Mouse (Mus musculus) kidney, embryonic 14.5 days (tissue): Measurements from ENCODE around the gene Glmn. TPM values are rescaled to one million over a fixed set of nuclear protein-coding genes. Genes with fewer than 3 reads are reported as not detected.

ENCODE experiments used
- ATAC-seq: fragments of 200-750 bp; cut with Nextera tagmentation; 2 replicates; pipeline ENCODE4 v1.8.0; 2017; ENCODE audit warnings: moderate number of reproducible peaks, mild to moderate bottlenecking, moderate TSS enrichment, moderate library complexity; ENCODE audit not compliant: low FRiP score, low TSS enrichment
- H3K27ac ChIP-seq: fragments of 300-500 bp; sonication (generic); 2 replicates; pipeline ENCODE4 v1.5.1; 2014; ENCODE audit warnings: low read depth, mild to moderate bottlenecking, low read length, moderate library complexity, mixed read lengths
- H3K27me3 ChIP-seq: fragments of 300-500 bp; sonication (generic); 2 replicates; pipeline ENCODE4 v1.6.1; 2014; ENCODE audit warnings: mild to moderate bottlenecking, low read length; ENCODE audit not compliant: control insufficient read depth, insufficient read depth
- H3K36me3 ChIP-seq: fragments of 300-500 bp; sonication (generic); 2 replicates; pipeline ENCODE4 v1.6.1; 2014; ENCODE audit warnings: low read length, mixed read lengths; ENCODE audit not compliant: control insufficient read depth, insufficient read depth
- H3K4me1 ChIP-seq: fragments of 300-500 bp; sonication (generic); 2 replicates; pipeline ENCODE4 v1.6.1; 2014; ENCODE audit warnings: low read length, mixed read lengths; ENCODE audit not compliant: control insufficient read depth, insufficient read depth
- H3K4me2 ChIP-seq: fragments of 300-500 bp; sonication (generic); replicated peaks from 2 replicates; pipeline ENCODE4 v1.6.1; 2014; ENCODE audit warnings: low read depth, mild to moderate bottlenecking, low read length
- H3K4me3 ChIP-seq: fragments of 300-500 bp; sonication (generic); 2 replicates; pipeline ENCODE4 v1.5.1; 2014; ENCODE audit warnings: mild to moderate bottlenecking, low read length
- H3K9ac ChIP-seq: fragments of 300-500 bp; sonication (generic); 2 replicates; pipeline ENCODE4 v1.6.1; 2014; ENCODE audit warnings: low read depth, mild to moderate bottlenecking, low read length, moderate library complexity
- H3K9me3 ChIP-seq: fragments of 300-500 bp; sonication (generic); 2 replicates; pipeline ENCODE4 v1.6.1; 2016; ENCODE audit warnings: low read length; ENCODE audit not compliant: control insufficient read depth
- WGBS: fragments of 180-500 bp; shearing (Covaris S2); extraction: QIAGEN DNeasy Blood & Tissue Kit; methylation state at CpG from one replicate; pipeline ENCODE4 v1.1.7; 2014; 5-methylcytosine and 5-hydroxymethylcytosine counted together
- polyA plus RNA-seq: library from polyadenylated mRNA; unstranded; fragments of >200 nt; fragmentation: Nextera tagmentation; extraction: Ambion mirVana; gene quantifications from 2 replicates; pipeline ENCODE4 v1.2.1, GENCODE M21; 2014

The Glmn gene
- 37.3 and 43.6 TPM in 2 replicates for polyA plus RNA-seq

DNA sequence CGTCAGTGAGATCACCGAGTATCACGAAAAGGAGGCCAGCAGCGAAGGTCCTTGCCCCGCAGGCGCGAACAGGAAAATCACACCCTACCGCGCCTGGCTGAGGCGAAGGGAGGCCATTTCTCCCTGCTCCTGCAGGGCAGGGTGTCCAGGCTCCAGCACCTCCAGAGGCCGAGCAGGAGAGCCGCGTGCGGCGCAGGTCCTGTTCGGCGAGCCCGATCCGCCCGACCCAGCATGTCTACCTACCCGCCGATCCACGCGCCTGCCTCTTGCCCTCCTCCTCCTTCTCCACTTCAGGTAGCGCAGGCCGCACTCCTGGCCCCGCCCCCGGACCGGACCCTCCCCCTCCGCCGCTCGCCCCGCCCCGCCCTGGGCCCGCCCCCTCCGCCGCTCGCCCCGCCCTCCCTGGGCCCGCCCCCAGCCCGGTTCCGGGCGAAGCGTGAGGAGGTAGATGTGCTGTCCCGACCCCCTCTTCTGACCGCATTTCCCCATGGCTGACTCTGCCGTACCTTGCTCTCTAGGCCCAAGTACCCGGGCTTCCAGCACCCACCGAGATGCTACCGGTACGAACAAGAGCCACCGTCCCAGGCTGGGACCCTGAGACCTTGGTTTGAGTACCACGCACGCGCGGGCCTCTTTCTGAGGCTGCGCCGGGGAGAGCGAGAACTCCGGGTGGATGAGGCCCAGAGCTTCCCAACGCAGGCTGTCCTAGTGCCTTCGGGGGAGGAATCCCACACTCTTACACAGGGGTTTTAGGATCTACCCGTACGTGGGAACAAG lies at the start of gene Glmn, which contains the start of gene Rpap2:
Gene Glmn, minus strand, starts transcription at position 588 of the 777 bp plus-strand sequence.
Gene Rpap2, plus strand, starts transcription at position 73 of the 777 bp plus-strand sequence.
- no peaks in the 10 kb centered on the region for H3K4me1 ChIP-seq
- H3K9ac ChIP-seq = peak within 1 kb of the TSS; percentile 78
- peak; percentile 97 for ATAC-seq
- H3K9me3 ChIP-seq = no peaks in the 10 kb centered on the region
- WGBS = under 1% methylated on average over 46 of the region's 64 CpGs
- H3K4me3 ChIP-seq = peak within 1 kb of the TSS; percentile 73
- no peaks in the 10 kb centered on the region for H3K27me3 ChIP-seq
- peak within 1 kb of the TSS; percentile 83 for H3K27ac ChIP-seq
- peak within 1 kb of the TSS; percentile 78 for H3K4me2 ChIP-seq
- peaks cover 13% of the 10 kb centered on the region for H3K36me3 ChIP-seq

DNA sequence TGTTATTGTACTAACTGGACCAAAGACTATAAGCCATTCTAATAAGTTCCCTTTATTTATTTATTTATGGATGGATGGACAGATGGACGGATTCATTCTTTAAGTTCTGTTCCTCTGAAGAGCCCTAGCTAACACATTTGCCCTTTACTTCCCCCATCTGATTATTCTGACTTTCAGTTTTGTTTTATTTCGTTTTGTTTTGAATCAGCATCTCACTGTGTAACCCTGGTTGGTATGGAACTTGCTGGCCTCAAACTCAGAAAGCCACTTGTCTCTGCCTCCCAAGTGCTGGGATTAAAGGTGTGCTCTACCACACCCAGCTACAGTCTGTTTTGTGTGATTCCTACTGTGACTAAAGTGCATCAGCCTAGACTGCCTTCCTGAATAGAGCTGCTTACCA lies 48.2 kb upstream of the Glmn start:
- no peak for ATAC-seq
- no peaks in the 10 kb centered on the region for H3K9me3 ChIP-seq
- no peak overlapping the region for H3K9ac ChIP-seq
- no peak overlapping the region for H3K4me2 ChIP-seq
- H3K4me1 ChIP-seq = no peaks in the 10 kb centered on the region
- H3K36me3 ChIP-seq = 0 out of 2 replicates have a peak, but pooled peaks cover 3% of the 10 kb centered on the region
- no peak overlapping the region for H3K27ac ChIP-seq
- H3K4me3 ChIP-seq = no peak overlapping the region
- no peaks in the 10 kb centered on the region for H3K27me3 ChIP-seq
- WGBS = 94% methylated on average over 2 of the region's 2 CpGs

DNA sequence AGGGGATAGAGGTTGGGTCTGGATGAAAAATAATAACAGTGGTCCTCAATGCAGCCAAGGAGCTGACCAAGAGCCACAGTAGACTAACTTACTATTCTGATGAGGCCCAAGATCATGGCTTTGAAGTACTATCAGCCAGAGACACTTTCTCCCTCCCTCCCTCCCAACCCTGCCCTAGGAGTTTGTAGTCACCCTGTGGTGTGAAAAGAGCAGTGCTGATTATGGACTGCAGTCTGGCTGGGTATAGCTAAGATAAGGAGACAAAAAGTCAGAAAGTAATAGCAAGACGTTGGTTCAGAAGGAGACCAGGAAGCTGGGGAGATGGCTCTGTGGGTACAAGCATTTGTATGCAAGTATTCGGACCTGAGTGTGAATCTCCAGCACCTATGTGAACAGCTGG lies 46.9 kb upstream of the Glmn start:
- Histone ChIP-seq H3K4me1 (no peaks in the 10 kb centered on the region), H3K9ac (no peak overlapping the region), H3K36me3 (0 out of 2 replicates have a peak, but pooled peaks cover 3% of the 10 kb centered on the region), H3K9me3 (no peaks in the 10 kb centered on the region), H3K27me3 (no peaks in the 10 kb centered on the region), H3K27ac (no peak overlapping the region), H3K4me3 (no peak overlapping the region), H3K4me2 (no peak overlapping the region)
- ATAC-seq = no peak
- WGBS = 92% methylated on average over 2 of the region's 2 CpGs

DNA sequence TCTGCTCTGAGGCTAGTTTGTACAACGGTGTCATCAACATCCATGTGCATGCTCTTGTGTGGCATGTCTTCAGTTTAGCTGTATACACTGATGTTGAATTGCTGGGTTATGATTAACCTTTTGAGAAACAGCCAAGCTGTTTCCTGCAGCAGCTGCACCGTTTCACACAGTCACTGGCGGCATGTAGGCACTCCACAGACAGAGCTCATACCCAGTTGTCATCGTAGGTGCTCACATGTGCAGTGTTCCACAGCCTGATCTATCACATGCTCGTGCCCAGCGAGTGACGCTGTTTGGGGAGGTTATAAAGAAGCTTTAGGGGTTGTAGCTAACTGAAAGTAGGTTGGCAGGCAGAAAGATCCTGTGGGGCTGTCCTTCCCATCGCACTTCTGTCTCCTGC lies 40.7 kb upstream of the Glmn start:
- Histone ChIP-seq H3K9me3 (no peaks in the 10 kb centered on the region), H3K4me1 (no peaks in the 10 kb centered on the region), H3K9ac (no peak overlapping the region), H3K36me3 (peaks cover 6% of the 10 kb centered on the region; the same call in 1 of the 2 replicates), H3K27ac (no peak overlapping the region), H3K4me2 (no peak overlapping the region), H3K4me3 (no peak overlapping the region), H3K27me3 (no peaks in the 10 kb centered on the region)
- ATAC-seq = no peak
- 72% methylated on average over 8 of the region's 8 CpGs for WGBS

DNA sequence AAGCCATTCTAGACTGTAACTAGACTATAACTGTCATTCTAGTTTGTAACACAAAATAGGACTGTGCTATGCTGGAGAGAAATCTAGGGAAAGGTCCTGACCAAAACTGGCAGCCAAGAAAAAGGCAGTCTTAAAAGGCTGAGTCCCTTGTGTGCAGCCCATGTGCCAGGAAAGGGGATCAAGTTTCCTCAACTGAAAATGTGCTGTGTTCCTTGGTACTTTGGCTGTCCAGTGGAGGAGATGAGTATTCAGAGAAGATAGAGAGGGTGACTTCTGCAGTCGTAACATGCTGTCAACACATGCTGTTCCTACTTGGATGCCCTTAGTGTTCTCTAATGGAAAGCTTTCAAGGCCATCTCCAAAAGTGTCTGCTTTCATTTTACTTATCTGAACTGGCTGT lies 39.4 kb upstream of the Glmn start:
- H3K9me3 ChIP-seq = no peaks in the 10 kb centered on the region
- no peak overlapping the region for H3K4me2 ChIP-seq
- WGBS = 67% methylated on average over 1 of the region's 1 CpGs
- no peak overlapping the region for H3K9ac ChIP-seq
- H3K4me3 ChIP-seq = no peak overlapping the region
- H3K27me3 ChIP-seq = no peaks in the 10 kb centered on the region
- no peaks in the 10 kb centered on the region for H3K4me1 ChIP-seq
- no peak for ATAC-seq
- H3K36me3 ChIP-seq = peaks cover 6% of the 10 kb centered on the region; the same call in 1 of the 2 replicates
- no peak overlapping the region for H3K27ac ChIP-seq

DNA sequence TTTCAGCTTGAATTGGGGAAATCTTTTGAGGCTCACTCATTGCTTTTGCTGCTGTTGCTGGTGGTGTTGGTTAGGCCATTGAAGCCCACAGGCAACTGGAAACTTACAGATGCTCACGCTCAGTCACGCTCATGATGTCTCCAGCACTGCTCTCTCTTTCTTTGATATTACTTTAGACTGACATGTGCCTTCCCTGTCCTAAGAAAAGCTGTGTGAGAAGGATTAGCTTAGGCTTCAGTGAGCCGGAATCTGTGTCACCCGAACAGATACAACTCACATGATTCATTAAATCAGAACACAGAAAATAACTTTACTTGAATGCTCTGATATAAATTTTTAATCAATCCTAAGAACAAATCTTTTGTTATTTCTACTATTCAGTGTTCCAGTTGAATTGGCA lies 36.0 kb upstream of the Glmn start:
- Histone ChIP-seq H3K9me3 (no peaks in the 10 kb centered on the region), H3K4me2 (no peak overlapping the region), H3K9ac (no peak overlapping the region), H3K4me3 (no peak overlapping the region), H3K4me1 (no peaks in the 10 kb centered on the region), H3K27ac (no peak overlapping the region), H3K36me3 (peaks cover 3% of the 10 kb centered on the region; the same call in 1 of the 2 replicates), H3K27me3 (no peaks in the 10 kb centered on the region)
- WGBS = 95% methylated on average over 4 of the region's 4 CpGs
- no peak for ATAC-seq

DNA sequence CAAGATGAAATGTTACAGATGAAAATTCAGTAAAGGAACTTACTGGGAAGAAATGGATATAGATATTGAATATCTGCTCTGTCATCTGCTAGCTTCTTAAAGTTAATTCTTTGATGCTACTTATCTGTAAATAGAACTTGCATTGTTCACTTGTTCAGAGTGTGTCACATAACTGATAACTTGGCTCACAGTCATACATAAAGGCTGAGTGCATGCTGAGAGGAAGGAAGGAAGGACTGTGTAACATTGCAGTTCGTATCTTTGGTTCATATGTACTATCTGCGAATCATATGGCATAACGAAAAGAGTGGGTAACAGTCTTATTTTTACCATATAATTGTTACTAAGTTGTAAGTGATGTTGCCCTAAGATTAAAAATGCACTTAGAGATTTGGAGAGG lies 23.6 kb upstream of the Glmn start:
- no peaks in the 10 kb centered on the region for H3K4me1 ChIP-seq
- no peaks in the 10 kb centered on the region for H3K27me3 ChIP-seq
- WGBS = 94% methylated on average over 3 of the region's 3 CpGs
- H3K4me2 ChIP-seq = no peak overlapping the region
- H3K9ac ChIP-seq = no peak overlapping the region
- no peak for ATAC-seq
- no peaks in the 10 kb centered on the region for H3K9me3 ChIP-seq
- no peak overlapping the region for H3K27ac ChIP-seq
- peaks cover 23% of the 10 kb centered on the region for H3K36me3 ChIP-seq
- no peak overlapping the region for H3K4me3 ChIP-seq

DNA sequence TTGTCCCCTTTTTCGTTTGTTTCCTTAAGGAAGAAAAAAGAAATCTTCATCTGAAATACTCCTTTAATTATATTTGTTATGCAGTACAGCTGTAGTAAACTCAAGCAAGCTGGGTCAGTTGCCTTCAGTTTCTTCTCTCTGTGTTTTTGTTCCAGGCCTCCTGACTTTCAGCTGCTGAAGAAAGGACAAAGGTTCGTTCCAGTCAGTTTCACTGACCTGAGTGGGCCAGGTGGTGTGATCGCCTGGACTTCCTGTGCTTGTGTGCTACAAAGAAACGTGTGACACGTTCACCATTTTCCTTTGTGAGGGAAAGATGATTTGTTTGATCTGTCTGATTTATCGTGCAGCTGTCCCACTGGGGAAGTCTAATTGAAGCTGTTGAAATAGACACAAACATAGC lies 20.3 kb upstream of the Glmn start:
- 78% methylated on average over 6 of the region's 6 CpGs for WGBS
- no peak overlapping the region for H3K27ac ChIP-seq
- no peak overlapping the region for H3K4me3 ChIP-seq
- H3K9ac ChIP-seq = no peak overlapping the region
- peaks cover 27% of the 10 kb centered on the region for H3K36me3 ChIP-seq
- no peak overlapping the region for H3K4me2 ChIP-seq
- no peak for ATAC-seq
- no peaks in the 10 kb centered on the region for H3K27me3 ChIP-seq
- H3K4me1 ChIP-seq = no peaks in the 10 kb centered on the region
- H3K9me3 ChIP-seq = no peaks in the 10 kb centered on the region

DNA sequence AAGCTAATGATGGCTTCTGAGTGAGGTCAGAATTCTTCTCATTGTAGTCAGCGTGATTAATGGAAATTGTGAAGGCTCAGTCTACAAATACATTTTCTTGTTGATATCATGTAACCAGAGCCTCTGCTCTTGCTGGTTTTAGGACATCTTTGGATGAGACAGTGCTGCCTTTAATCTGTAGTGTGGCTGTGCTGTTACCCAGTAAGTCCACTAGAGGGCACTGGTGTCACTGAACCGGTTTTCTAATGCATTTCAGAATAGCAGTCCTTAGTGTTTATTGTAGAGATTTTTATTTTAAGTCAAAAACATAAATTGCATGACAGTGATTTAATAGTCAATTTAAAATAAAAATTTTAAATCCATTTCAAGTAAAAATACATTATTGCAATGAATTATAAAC lies 13.5 kb upstream of the Glmn start:
- ATAC-seq = peak; percentile 73; the same call in 1 of the 2 replicates

More for the DNA sequence above, 13.5 kb upstream of the Glmn start:
- no peaks in the 10 kb centered on the region for H3K27me3 ChIP-seq
- WGBS = 5% methylated on average over 2 of the region's 2 CpGs
- H3K36me3 ChIP-seq = peaks cover 24% of the 10 kb centered on the region
- H3K9me3 ChIP-seq = no peaks in the 10 kb centered on the region
- no peak overlapping the region for H3K9ac ChIP-seq
- H3K4me2 ChIP-seq = no peak overlapping the region
- H3K4me3 ChIP-seq = no peak overlapping the region
- no peak overlapping the region for H3K27ac ChIP-seq
- H3K4me1 ChIP-seq = no peaks in the 10 kb centered on the region
